Mouse (Mus musculus) C2C12 (cell line): ENCODE data around the gene Pcmtd2.

ENCODE experiments used
- CEBPB ChIP-seq: IDR thresholded peaks from one replicate; pipeline ENCODE4 v1.6.1; 2011; ENCODE audit warnings: low read depth, mild to moderate bottlenecking, control low read depth, moderate library complexity
- CTCF ChIP-seq: IDR thresholded peaks from one replicate; pipeline ENCODE4 v1.5.1; 2011; ENCODE audit not compliant: control insufficient read depth, insufficient read depth, insufficient read length
- FOSL1 ChIP-seq: IDR thresholded peaks from one replicate; pipeline ENCODE4 v1.8.0; 2011; ENCODE audit warnings: mild to moderate bottlenecking, low read length; ENCODE audit not compliant: poor library complexity, insufficient read depth, severe bottlenecking
- MAX ChIP-seq: IDR thresholded peaks from one replicate; pipeline ENCODE4 v1.6.1; 2011; ENCODE audit warnings: mild to moderate bottlenecking, control low read depth
- MYOD1 ChIP-seq: IDR thresholded peaks from one replicate; pipeline ENCODE4 v1.6.1; 2011; ENCODE audit warnings: low read depth; ENCODE audit not compliant: control insufficient read depth, insufficient read length
- MYOG ChIP-seq: IDR thresholded peaks from one replicate; pipeline ENCODE4 v1.6.1; 2011; ENCODE audit not compliant: control insufficient read depth, insufficient read length; ENCODE audit errors: extremely low read depth
- USF1 ChIP-seq: IDR thresholded peaks from one replicate; pipeline ENCODE4 v1.6.1; 2011; ENCODE audit warnings: low read depth, mild to moderate bottlenecking, control low read depth, moderate library complexity

DNA sequence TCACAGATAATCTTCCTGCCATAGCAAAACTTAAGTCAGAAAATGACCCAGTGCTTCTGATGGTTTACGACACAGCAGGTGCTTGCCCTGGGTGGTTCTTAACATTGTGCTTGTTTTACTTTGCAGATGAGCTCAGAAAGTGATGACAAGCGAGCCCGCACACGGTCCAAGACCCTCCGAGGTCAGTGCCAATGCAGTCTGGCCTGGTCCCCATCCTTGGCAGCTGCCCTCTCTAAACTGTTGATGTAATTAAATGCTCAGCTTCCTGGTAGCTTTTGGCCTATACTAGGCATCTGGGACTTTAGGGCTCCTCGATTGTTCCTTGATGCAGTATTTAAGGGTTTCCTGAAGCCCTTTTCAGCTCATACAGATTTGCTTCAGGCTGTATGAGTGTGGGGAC lies 48.3 kb upstream of the Pcmtd2 start:
- TF ChIP-seq CTCF (no peak), CEBPB (no peak), MAX (no peak), USF1 (no peak), FOSL1 (no peak), MYOD1 (no peak), MYOG (no peak)
